Mouse (Mus musculus) spleen, adult 2 months (tissue): ENCODE data around the gene Ripply3.

ENCODE experiments used
- CTCF ChIP-seq: fragments of 200-500 bp; IDR thresholded peaks from 2 replicates; pipeline ENCODE4 v1.5.1; 2011; ENCODE audit warnings: mild to moderate bottlenecking, inconsistent platforms; ENCODE audit not compliant: insufficient read depth, insufficient read length, insufficient replicate concordance; ENCODE audit errors: extremely low read depth
- POLR2A ChIP-seq: fragments of 200-500 bp; IDR thresholded peaks from 2 replicates; pipeline ENCODE4 v1.6.1; 2011; ENCODE audit warnings: low read depth, low read length, inconsistent platforms

- TF ChIP-seq CTCF = no peak
- TF ChIP-seq POLR2A = no peak
Observed at GRCm38 (mm10) chr16:94289138-94290072, 38.8 kb upstream of the Ripply3 start.
